ENCODE assay signal across 9 mouse cellular contexts in genomic region chr7:127364166-127364565, GRCm38 (mm10). TPM values are rescaled to one million over a fixed set of nuclear protein-coding genes. Genes with fewer than 3 reads are reported as not detected.
DNase-seq lines count a peak whose midpoint lies in the region; ATAC-seq and TF ChIP-seq lines count a peak whose summit lies in the region.
"Had no signal": no experiment of that assay in that cellular context is flagged by ENCODE, and none has a peak within 500 bp of the region (broad histone marks: within the 10 kb centered on the region; RNA-seq: fewer than 3 reads in every experiment).

No protein-coding gene starts in this region.

- WGBS in kidney, adult 2 months: 73% methylated on average over 4 of the region's 4 CpGs
- WGBS in embryonic facial prominence, embryonic 11.5 days: 48% methylated on average over 4 of the region's 4 CpGs
- 50% methylated on average over 4 of the region's 4 CpGs for WGBS in hindbrain, embryonic 16.5 days
- WGBS in midbrain, embryonic 15.5 days: 44% methylated on average over 4 of the region's 4 CpGs
- 96% methylated on average over 4 of the region's 4 CpGs for whole genome bisulfite sequencing in thymus, adult 2 months

- no peaks in the 10 kb centered on the region for H3K36me3 ChIP-seq in kidney, adult 2 months (ENCODE audit: control insufficient read depth, insufficient read depth, low read length)
- no peaks in the 10 kb centered on the region for H3K36me3 ChIP-seq in embryonic facial prominence, embryonic 11.5 days (replicated peaks; ENCODE audit: control insufficient read depth, insufficient read depth, low read depth, low read length)
- H3K36me3 ChIP-seq in hindbrain, embryonic 16.5 days (ENCODE audit: control insufficient read depth, insufficient read depth, low read length): no peaks in the 10 kb centered on the region
- H3K36me3 ChIP-seq in midbrain, embryonic 15.5 days (replicated peaks): no peaks in the 10 kb centered on the region
- no peaks in the 10 kb centered on the region for H3K36me3 ChIP-seq in thymus, adult 2 months (ENCODE audit: control insufficient read depth, insufficient read depth, low read length)
- H3K36me3 ChIP-seq: G1E had no signal

- no peak overlapping the region for H3K9ac ChIP-seq in embryonic facial prominence, embryonic 11.5 days (replicated peaks; ENCODE audit: low read length)
- no peak overlapping the region for H3K9ac ChIP-seq in hindbrain, embryonic 16.5 days (ENCODE audit: low read depth, low read length)
- no peak overlapping the region for H3K9ac ChIP-seq in midbrain, embryonic 15.5 days

- H3K27ac ChIP-seq in kidney, adult 2 months (ENCODE audit: insufficient read depth, low read depth, low read length): no peak overlapping the region
- no peak overlapping the region for H3K27ac ChIP-seq in embryonic facial prominence, embryonic 11.5 days (replicated peaks; ENCODE audit: low read depth, low read length)
- H3K27ac ChIP-seq in hindbrain, embryonic 16.5 days (ENCODE audit: low read depth, low read length): no peak overlapping the region
- H3K27ac ChIP-seq in midbrain, embryonic 15.5 days: no peak overlapping the region
- no peak overlapping the region for H3K27ac ChIP-seq in thymus, adult 2 months (ENCODE audit: control insufficient read depth, insufficient read depth, low read length)

- ATAC-seq in embryonic facial prominence, embryonic 11.5 days (replicated peaks; ENCODE audit: insufficient number of reproducible peaks, low FRiP score, low TSS enrichment, low read depth): no peak
- no peak for ATAC-seq in hindbrain, embryonic 16.5 days
- ATAC-seq in midbrain, embryonic 15.5 days (replicated peaks): no peak

- no peak for TF ChIP-seq CTCF in kidney, adult 2 months (conservative IDR thresholded peaks at IDR 0.05; ENCODE audit: insufficient read depth, insufficient read length, low read depth, low read length)
- no peak for TF ChIP-seq CTCF in thymus, adult 2 months (IDR thresholded peaks at IDR 0.05; ENCODE audit: borderline replicate concordance, control insufficient read depth, extremely low read depth, insufficient read depth, low read length, poor library complexity)

- peak; percentile 38 for DNase-seq in kidney, adult 2 months
- no peak for DNase-seq in kidney, postnatal 25 days
- no peak for DNase-seq in embryonic facial prominence, embryonic 11.5 days (ENCODE audit: low spot score)
- no peak for DNase-seq in thymus, adult 2 months
- DNase-seq in thymus, adult 18-20 months: no peak
- DNase-seq in adrenal gland, postnatal 10 days: no peak

- no peaks in the 10 kb centered on the region for H3K4me1 ChIP-seq in kidney, adult 2 months (ENCODE audit: control insufficient read depth, insufficient read depth, low read length)
- peaks cover 2% of the 10 kb centered on the region; the same call in 1 of the 2 replicates for H3K4me1 ChIP-seq in embryonic facial prominence, embryonic 11.5 days (ENCODE audit: control insufficient read depth, insufficient read depth, low read length)
- H3K4me1 ChIP-seq in hindbrain, embryonic 16.5 days (ENCODE audit: control insufficient read depth, insufficient read depth, low read depth, low read length): peaks cover 7% of the 10 kb centered on the region
- H3K4me1 ChIP-seq in midbrain, embryonic 15.5 days: peaks cover 12% of the 10 kb centered on the region
- peaks cover 2% of the 10 kb centered on the region; the same call in 1 of the 2 replicates for H3K4me1 ChIP-seq in thymus, adult 2 months (replicated peaks; ENCODE audit: control insufficient read depth, insufficient read depth, low read length)

- no peaks in the 10 kb centered on the region for H3K9me3 ChIP-seq in embryonic facial prominence, embryonic 11.5 days (replicated peaks; ENCODE audit: control insufficient read depth, low read length)
- no peaks in the 10 kb centered on the region for H3K9me3 ChIP-seq in hindbrain, embryonic 16.5 days (ENCODE audit: control insufficient read depth, low read length)
- H3K9me3 ChIP-seq in midbrain, embryonic 15.5 days: no peaks in the 10 kb centered on the region
- H3K9me3 ChIP-seq: G1E had no signal

- H3K4me3 ChIP-seq in kidney, adult 2 months (ENCODE audit: insufficient read depth, low read depth, low read length): peak overlapping the region; percentile 11; the same call in 1 of the 2 replicates
- H3K4me3 ChIP-seq in embryonic facial prominence, embryonic 11.5 days (ENCODE audit: low read depth, low read length): no peak overlapping the region
- H3K4me3 ChIP-seq in hindbrain, embryonic 16.5 days (ENCODE audit: low read length): peak overlapping the region; percentile 44
- H3K4me3 ChIP-seq in midbrain, embryonic 15.5 days: peak overlapping the region; percentile 38
- H3K4me3 ChIP-seq in thymus, adult 2 months (ENCODE audit: control insufficient read depth, insufficient read depth, low read length): no peak overlapping the region

- H3K4me2 ChIP-seq in embryonic facial prominence, embryonic 11.5 days (ENCODE audit: low read depth, low read length): peak overlapping the region; percentile 73
- peak overlapping the region; percentile 80 for H3K4me2 ChIP-seq in hindbrain, embryonic 16.5 days (ENCODE audit: low read length)
- peak overlapping the region; percentile 85 for H3K4me2 ChIP-seq in midbrain, embryonic 15.5 days

- no peaks in the 10 kb centered on the region for H3K27me3 ChIP-seq in kidney, adult 2 months (replicated peaks; ENCODE audit: control insufficient read depth, insufficient read depth, low read length)
- H3K27me3 ChIP-seq in embryonic facial prominence, embryonic 11.5 days (ENCODE audit: control insufficient read depth, insufficient read depth, low read length): 0 out of 2 replicates have a peak, but pooled peaks cover 2% of the 10 kb centered on the region
- peaks cover 5% of the 10 kb centered on the region for H3K27me3 ChIP-seq in hindbrain, embryonic 16.5 days (replicated peaks; ENCODE audit: control insufficient read depth, insufficient read depth, low read length)
- peaks cover 14% of the 10 kb centered on the region; the same call in 1 of the 2 replicates for H3K27me3 ChIP-seq in midbrain, embryonic 15.5 days (replicated peaks)
- H3K27me3 ChIP-seq in thymus, adult 2 months (ENCODE audit: control insufficient read depth, insufficient read depth, low read length): no peaks in the 10 kb centered on the region; the same call in 1 of the 2 replicates

- TF ChIP-seq POLR2A in kidney, adult 2 months (IDR thresholded peaks at IDR 0.05; ENCODE audit: low read depth, low read length): no peak
- TF ChIP-seq POLR2A in thymus, adult 2 months (IDR thresholded peaks at IDR 0.05; ENCODE audit: control insufficient read depth, extremely low read depth, insufficient read depth, low read length, poor library complexity): no peak

RNA-seq across cellular contexts. Expression of gene Zfp747, which starts 11.7 kb away (rescaled TPM):
- polyA plus RNA-seq in kidney, adult 2 months (2012; rRNA removed): 6.5 and 7.2 TPM in 2 replicates
- polyA plus RNA-seq in embryonic facial prominence, embryonic 11.5 days (2014; fragmentation: Nextera tagmentation; extraction: Ambion mirVana): 5.6 and 7.8 TPM in 2 replicates
- polyA plus RNA-seq in hindbrain, embryonic 16.5 days (2015; fragmentation: Nextera tagmentation; extraction: Ambion mirVana): 8.7 and 9.3 TPM in 2 replicates
- 10.3 and 10.5 TPM in 2 replicates for polyA plus RNA-seq in midbrain, embryonic 15.5 days (2015; fragmentation: Nextera tagmentation; extraction: Ambion mirVana)
- 14.4 and 15.2 TPM in 2 replicates for polyA plus RNA-seq in thymus, adult 2 months (2012; rRNA removed)
- 1 to 10 TPM; 7.5 to 9.2 TPM for total RNA-seq in adrenal gland, postnatal 10 days (2021)

RNA-seq across cellular contexts. Expression of gene Zfp768, which starts 18.8 kb away (rescaled TPM):
- polyA plus RNA-seq in kidney, adult 2 months (2012; rRNA removed): 36.7 and 52.0 TPM in 2 replicates
- 6.1 and 6.4 TPM in 2 replicates for polyA plus RNA-seq in embryonic facial prominence, embryonic 11.5 days (2014; fragmentation: Nextera tagmentation; extraction: Ambion mirVana)
- polyA plus RNA-seq in hindbrain, embryonic 16.5 days (2015; fragmentation: Nextera tagmentation; extraction: Ambion mirVana): 16.3 and 17.4 TPM in 2 replicates
- 19.1 and 19.2 TPM in 2 replicates for polyA plus RNA-seq in midbrain, embryonic 15.5 days (2015; fragmentation: Nextera tagmentation; extraction: Ambion mirVana)
- polyA plus RNA-seq in thymus, adult 2 months (2012; rRNA removed): 8.6 and 11.1 TPM in 2 replicates
- total RNA-seq in adrenal gland, postnatal 10 days (2021): 10 to 100 TPM; 31.7 to 38.2 TPM

RNA-seq across cellular contexts. Expression of gene 9130019O22Rik, which starts 22.8 kb away (rescaled TPM):
- polyA plus RNA-seq in kidney, adult 2 months (2012; rRNA removed): 3.3 and 3.4 TPM in 2 replicates
- 6.7 and 7.1 TPM in 2 replicates for polyA plus RNA-seq in embryonic facial prominence, embryonic 11.5 days (2014; fragmentation: Nextera tagmentation; extraction: Ambion mirVana)
- polyA plus RNA-seq in hindbrain, embryonic 16.5 days (2015; fragmentation: Nextera tagmentation; extraction: Ambion mirVana): 3.9 and 4.5 TPM in 2 replicates
- polyA plus RNA-seq in midbrain, embryonic 15.5 days (2015; fragmentation: Nextera tagmentation; extraction: Ambion mirVana): 5.2 and 6.6 TPM in 2 replicates
- polyA plus RNA-seq in thymus, adult 2 months (2012; rRNA removed): 5.9 and 6.4 TPM in 2 replicates
- 1 to 10 TPM; 4.1 to 4.4 TPM for total RNA-seq in adrenal gland, postnatal 10 days (2021)

RNA-seq across cellular contexts. Expression of gene E430018J23Rik, which starts 29.3 kb away (rescaled TPM):
- polyA plus RNA-seq in kidney, adult 2 months (2012; rRNA removed): 5.5 and 7.4 TPM in 2 replicates
- polyA plus RNA-seq in embryonic facial prominence, embryonic 11.5 days (2014; fragmentation: Nextera tagmentation; extraction: Ambion mirVana): 6.1 TPM in 2 replicates
- 4.6 and 5.4 TPM in 2 replicates for polyA plus RNA-seq in hindbrain, embryonic 16.5 days (2015; fragmentation: Nextera tagmentation; extraction: Ambion mirVana)
- 6.3 and 6.6 TPM in 2 replicates for polyA plus RNA-seq in midbrain, embryonic 15.5 days (2015; fragmentation: Nextera tagmentation; extraction: Ambion mirVana)
- polyA plus RNA-seq in thymus, adult 2 months (2012; rRNA removed): 8.4 and 10.2 TPM in 2 replicates
- total RNA-seq in adrenal gland, postnatal 10 days (2021): 1 to 10 TPM; 8.6 to 9.4 TPM

RNA-seq across cellular contexts. Expression of gene Zfp764, which starts 42.5 kb away (rescaled TPM):
- polyA plus RNA-seq in kidney, adult 2 months (2012; rRNA removed): 6.2 and 6.6 TPM in 2 replicates
- polyA plus RNA-seq in embryonic facial prominence, embryonic 11.5 days (2014; fragmentation: Nextera tagmentation; extraction: Ambion mirVana): 7.9 and 8.2 TPM in 2 replicates
- polyA plus RNA-seq in hindbrain, embryonic 16.5 days (2015; fragmentation: Nextera tagmentation; extraction: Ambion mirVana): 4.0 and 4.1 TPM in 2 replicates
- 5.7 and 6.4 TPM in 2 replicates for polyA plus RNA-seq in midbrain, embryonic 15.5 days (2015; fragmentation: Nextera tagmentation; extraction: Ambion mirVana)
- polyA plus RNA-seq in thymus, adult 2 months (2012; rRNA removed): 9.0 and 10.7 TPM in 2 replicates
- 1 to 10 TPM; 5.7 to 6.2 TPM for total RNA-seq in adrenal gland, postnatal 10 days (2021)

Comparison
In these comparisons a context has a peak if more than half of its experiments do, and no peak if none do; other contexts are left out.
1. H3K4me3 ChIP-seq: peak in kidney, adult 2 months (single experiment), hindbrain, embryonic 16.5 days (single experiment) and midbrain, embryonic 15.5 days (single experiment); none in embryonic facial prominence, embryonic 11.5 days (single experiment) and thymus, adult 2 months (single experiment).
2. Peak in every context shown above with its lines, with median percentiles within 50 percentile points of each other: H3K4me2 ChIP-seq.